Mouse (Mus musculus): ENCODE data around the gene Katnal1.

Gene Katnal1
- long read RNA-seq, experiment 1, partial matches to known transcripts: 0 of 3 reads
- long read RNA-seq, experiment 1, other reads (novel, unspliced or antisense): 3 of 3 reads
- long read RNA-seq, experiment 2, full-length matches to known transcripts: 2 of 3 reads
- long read RNA-seq, experiment 2, partial matches to known transcripts: 0 of 3 reads
- long read RNA-seq, experiment 2, other reads (novel, unspliced or antisense): 1 of 3 reads

- intact Hi-C loops (cut with DNase I): no loop called here
Observed at GRCm38 (mm10) chr5:148929116-148929449, at the start of gene Katnal1. Gene Katnal1, minus strand, starts transcription at chr5:148929320.

DNA sequence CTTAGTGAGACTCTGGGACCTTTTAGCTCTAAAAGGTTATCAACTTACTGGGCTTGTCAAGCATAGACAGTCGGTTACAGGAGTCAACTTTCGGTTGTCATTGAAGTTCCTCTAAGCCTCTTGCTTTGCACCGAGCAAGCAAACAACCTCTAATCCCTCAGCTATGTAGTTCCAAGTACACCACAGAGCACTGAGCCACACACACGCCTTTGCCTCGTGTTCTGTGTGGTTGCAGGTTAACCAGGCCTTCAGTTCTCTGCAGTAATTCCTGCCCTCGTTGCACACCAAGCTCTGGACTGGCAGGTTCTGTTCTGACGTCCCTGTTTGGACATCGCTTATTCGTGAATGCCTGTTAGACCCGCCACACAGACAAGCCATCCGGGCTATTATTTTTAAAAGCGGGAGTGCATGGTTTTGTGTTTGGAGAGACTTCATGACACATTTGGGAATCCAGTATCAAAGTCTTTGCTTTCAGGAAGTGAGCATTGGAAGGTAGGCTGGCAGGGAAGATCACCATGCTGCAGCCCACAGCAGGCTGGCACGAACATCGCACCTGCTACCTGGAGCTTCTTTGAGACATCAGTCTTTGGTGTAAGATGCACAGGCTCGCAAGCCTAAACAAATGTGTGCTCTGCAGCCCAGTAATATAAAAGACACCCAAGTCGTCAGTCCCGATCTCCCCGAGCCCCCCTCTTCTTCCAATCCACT is 49.5 kb upstream of the Katnal1 start:
- intact Hi-C loops (cut with DNase I): no loop called here

DNA sequence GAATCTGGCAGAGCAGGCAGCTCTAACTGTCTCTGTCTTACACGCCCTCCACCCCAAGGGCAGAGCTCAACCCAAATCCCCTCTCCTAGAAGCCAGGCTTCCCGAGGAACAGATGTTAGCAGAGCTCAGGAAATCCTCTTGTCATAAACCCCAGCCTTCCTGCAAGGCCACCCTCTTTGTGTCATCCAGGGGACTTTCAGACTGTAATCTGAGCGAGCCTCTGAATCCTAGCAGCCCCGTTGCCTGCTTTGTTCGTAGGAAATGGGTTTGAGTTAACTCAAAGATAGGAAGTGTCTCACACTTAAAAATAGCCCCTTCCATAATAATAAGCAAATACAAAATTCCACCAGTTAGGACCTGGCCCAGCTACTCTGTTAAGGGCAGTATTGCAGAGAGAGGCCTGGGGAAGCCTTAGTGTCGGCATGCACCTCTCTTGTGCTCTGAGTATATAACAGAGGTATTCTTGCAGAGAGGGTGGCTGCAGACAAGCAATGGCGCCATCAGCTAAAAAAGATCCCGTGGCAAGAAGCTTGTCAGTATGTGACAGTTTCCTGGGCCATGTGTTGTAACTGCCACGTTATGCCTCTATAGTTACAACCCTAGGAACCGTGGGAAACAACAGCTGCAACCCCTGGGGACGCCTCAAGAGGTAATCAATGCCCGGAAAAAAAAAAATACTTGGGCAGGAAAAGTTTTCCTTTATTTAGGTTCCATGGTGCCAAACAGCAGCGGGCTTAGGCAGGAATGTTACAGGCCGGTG is 48.8 kb upstream of the Katnal1 start:
- intact Hi-C loops (cut with DNase I): no loop called here

DNA sequence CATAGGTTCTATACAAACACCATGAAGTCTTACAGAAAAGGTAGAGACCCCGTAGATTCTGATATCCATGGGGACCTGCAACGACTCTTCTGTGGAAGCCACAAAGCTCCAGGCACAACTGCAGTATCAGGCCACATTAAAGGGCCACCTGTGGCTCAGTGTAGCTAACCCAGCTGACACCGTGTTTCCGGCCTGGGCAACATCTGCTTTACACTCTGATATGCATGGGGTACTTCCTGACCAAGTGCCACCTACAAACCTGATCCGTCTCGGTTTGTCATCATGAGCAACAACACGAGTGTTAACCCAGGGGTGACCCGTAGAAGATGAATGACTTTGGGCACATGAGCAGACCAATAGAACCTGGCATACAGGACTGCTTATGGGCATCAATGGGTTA is 47.8 kb upstream of the Katnal1 start:
- intact Hi-C loops (cut with DNase I): no loop called here

GRCm38 (mm10) chr5:148975035-148975434 is 45.9 kb upstream of the Katnal1 start:
- intact Hi-C loops (cut with DNase I): no loop called here

- intact Hi-C loops (cut with DNase I): no loop called here
Observed at GRCm38 (mm10) chr5:148973019-148973668, 44.0 kb upstream of the Katnal1 start.

- intact Hi-C loops (cut with DNase I): no loop called here
Observed at GRCm38 (mm10) chr5:148972167-148972566, 43.0 kb upstream of the Katnal1 start.

GRCm38 (mm10) chr5:148969648-148970047 is 40.5 kb upstream of the Katnal1 start:
- intact Hi-C loops (cut with DNase I): no loop called here

- intact Hi-C loops (cut with DNase I): no loop called here
Observed at GRCm38 (mm10) chr5:148968958-148969576, 39.9 kb upstream of the Katnal1 start.

- intact Hi-C loops (cut with DNase I): no loop called here
Observed at GRCm38 (mm10) chr5:148968179-148968578, 39.1 kb upstream of the Katnal1 start.

GRCm38 (mm10) chr5:148966395-148966794 is 37.3 kb upstream of the Katnal1 start:
- intact Hi-C loops (cut with DNase I): no loop called here

GRCm38 (mm10) chr5:148965691-148966333 is 36.7 kb upstream of the Katnal1 start:
- intact Hi-C loops (cut with DNase I): no loop called here

DNA sequence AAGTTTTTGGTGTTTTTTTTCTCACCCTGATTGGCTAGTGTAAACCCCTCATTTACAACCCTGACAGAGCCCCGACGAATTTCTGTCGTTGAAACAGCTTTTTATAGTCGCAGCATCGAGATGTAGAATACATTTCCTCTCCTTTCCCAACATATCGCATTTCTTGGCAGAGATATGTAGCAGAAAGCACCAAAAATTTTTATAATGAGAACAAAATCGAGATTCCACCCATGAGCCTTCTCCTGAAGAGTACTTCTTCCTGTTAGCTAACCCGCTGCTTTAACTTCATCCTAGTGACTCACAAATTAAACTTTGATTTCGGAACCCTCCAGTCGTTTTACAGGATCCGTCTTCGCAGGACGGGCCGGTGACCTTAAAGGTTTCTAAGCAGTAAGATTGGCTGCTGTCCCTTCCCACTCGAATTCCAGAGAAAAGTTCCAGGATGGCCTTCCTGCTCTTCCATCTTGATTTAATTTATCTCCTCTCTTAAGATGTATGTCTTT is 36.0 kb upstream of the Katnal1 start:
- intact Hi-C loops (cut with DNase I): no loop called here

DNA sequence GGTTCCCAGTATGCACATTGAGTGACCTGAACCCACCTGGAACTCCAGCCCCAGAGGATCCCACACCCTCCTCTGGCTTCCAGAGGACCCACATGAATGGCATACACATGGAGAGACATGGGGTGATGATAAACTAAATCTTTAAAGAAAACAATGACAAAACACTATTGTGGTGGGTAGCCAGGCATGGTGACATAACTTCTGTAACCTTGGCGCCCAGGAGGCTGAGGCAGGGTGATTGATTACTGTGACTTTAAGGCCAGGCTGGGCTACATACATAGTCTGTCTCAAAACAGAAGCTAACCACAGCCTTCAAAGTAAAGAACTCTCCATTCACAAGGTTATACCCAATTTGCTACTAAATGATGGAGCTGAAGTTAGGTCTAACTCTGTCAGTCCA is 35.1 kb upstream of the Katnal1 start:
- intact Hi-C loops (cut with DNase I): no loop called here

GRCm38 (mm10) chr5:148960211-148960610 is 31.1 kb upstream of the Katnal1 start:
- intact Hi-C loops (cut with DNase I): no loop called here

DNA sequence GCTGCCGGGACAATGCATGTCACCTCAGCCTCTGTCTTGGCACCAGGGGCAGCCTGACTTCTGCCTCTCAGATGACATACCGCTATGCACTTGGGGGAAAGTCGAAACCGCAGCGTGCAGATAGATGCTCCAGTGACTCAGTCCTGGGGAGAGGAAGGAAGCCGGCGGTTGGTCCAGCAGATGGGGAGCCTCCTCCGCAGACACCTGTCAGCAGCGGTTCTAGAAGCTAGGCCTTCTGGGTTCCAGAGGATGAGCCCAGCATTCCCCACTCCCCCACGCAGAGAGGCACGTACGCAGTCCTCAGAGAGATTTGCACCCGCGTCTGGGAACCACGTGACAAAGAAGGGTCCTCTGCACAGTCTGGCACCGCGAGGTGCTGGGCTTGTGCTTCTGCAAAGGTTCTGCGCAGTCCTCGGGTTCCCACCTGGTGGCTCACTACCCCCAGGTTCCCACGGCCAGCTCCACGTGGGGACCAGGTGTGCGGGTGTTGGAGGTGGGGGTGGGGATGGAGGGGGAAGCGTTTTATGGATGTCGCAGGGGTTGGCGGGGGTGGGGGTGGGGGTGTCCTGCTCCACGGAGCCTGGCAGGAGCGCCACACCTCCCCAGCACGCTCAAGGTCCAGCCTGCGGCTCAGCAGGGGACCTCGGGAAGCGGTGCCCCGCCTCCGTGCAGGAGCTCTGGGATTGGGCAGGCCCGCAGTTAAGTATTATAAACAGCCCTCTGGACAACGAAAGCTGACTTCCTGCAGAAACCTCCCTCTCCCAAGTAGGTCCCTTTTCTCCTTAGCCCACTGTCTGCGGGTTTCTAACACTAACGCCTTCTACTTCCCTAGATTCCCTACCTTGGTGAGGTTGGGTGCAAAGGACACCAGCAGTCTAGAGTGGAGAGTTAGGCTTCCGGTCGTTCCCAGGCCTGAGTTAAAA is 30.2 kb upstream of the Katnal1 start:
- intact Hi-C loops (cut with DNase I): loop anchor here (10.0 kb wide), 1 partner anchor 85 kb away; no protein-coding TSS in a partner anchor

GRCm38 (mm10) chr5:148958355-148958754 is 29.2 kb upstream of the Katnal1 start:
- intact Hi-C loops (cut with DNase I): loop anchor here (10.0 kb wide), 1 partner anchor 86 kb away; no protein-coding TSS in a partner anchor

- intact Hi-C loops (cut with DNase I): loop anchor here (10.0 kb wide), 1 partner anchor 88 kb away; no protein-coding TSS in a partner anchor
Observed at GRCm38 (mm10) chr5:148956898-148957535, 27.9 kb upstream of the Katnal1 start.

DNA sequence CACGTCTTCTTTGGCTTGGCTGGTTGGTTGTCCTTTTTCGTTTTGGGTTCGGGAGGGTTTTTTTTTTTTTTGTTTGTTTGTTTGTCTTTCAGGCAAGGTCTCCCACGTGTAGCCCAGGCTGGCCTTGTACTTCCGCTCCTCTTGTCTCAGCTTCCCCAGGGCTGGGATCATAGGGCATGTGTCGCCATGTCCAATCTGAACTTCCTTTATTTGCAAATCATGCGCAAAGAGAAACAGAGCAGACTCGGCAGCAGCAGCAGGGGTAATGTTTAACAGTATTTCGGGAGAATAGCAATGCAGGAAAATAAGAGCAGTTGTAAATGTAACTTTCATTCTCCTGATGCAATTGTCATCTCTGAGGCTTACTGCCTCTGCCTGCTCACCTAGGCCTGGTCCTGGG is 27.0 kb upstream of the Katnal1 start:
- intact Hi-C loops (cut with DNase I): loop anchor here (10.0 kb wide), 1 partner anchor 89 kb away; no protein-coding TSS in a partner anchor

All from adrenal gland (tissue).